Mouse (Mus musculus) MEL (cell line): ENCODE measurements around the gene Cenpi. TPM values are rescaled to one million over a fixed set of nuclear protein-coding genes. Genes with fewer than 3 reads are reported as not detected.

Source experiments
- DNase-seq: peaks from one replicate; pipeline ENCODE4 v3.0.0; 2011; ENCODE audit warnings: low read depth, low spot score
- H3K27ac ChIP-seq: 2 replicates; pipeline ENCODE4 v1.5.1; 2012; ENCODE audit warnings: low read depth, mild to moderate bottlenecking, control low read depth, low read length, moderate library complexity; ENCODE audit not compliant: control insufficient read depth
- H3K27me3 ChIP-seq, 2 experiments: fragments of 150-350 bp in 1 of 2; sonication (generic) in 1 of 2; 2 replicates each; pipeline ENCODE4 v1.6.1; 2012; ENCODE audit warnings: low read length in 2 of 2, mild to moderate bottlenecking in 2 of 2, improper control_type of control experiment in 1 of 2, moderate library complexity in 1 of 2; ENCODE audit not compliant: insufficient read depth in 2 of 2, control insufficient read depth in 1 of 2
- H3K36me3 ChIP-seq, 2 experiments: 2 replicates each; pipeline ENCODE4 v1.6.1; 2012 to 2014; ENCODE audit warnings: low read length in 2 of 2, improper control_type of control experiment in 1 of 2, inconsistent platforms in 1 of 2, mild to moderate bottlenecking in 1 of 2; ENCODE audit not compliant: insufficient read depth in 2 of 2, control insufficient read depth in 1 of 2
- H3K4me1 ChIP-seq, 2 experiments: fragments of 150-350 bp in 1 of 2; sonication (generic) in 1 of 2; 2 replicates each; pipeline ENCODE4 v1.6.1; 2012; ENCODE audit warnings: low read length in 2 of 2, improper control_type of control experiment in 1 of 2, mild to moderate bottlenecking in 1 of 2; ENCODE audit not compliant: insufficient read depth in 2 of 2, control insufficient read depth in 1 of 2
- H3K4me3 ChIP-seq, 2 experiments: fragments of 150-350 bp in 1 of 2; sonication (generic) in 1 of 2; 2 replicates each; pipeline ENCODE4 v1.5.1; 2012; ENCODE audit warnings: low read depth in 2 of 2, low read length in 2 of 2, mild to moderate bottlenecking in 2 of 2, moderate library complexity in 2 of 2, control low read depth in 1 of 2, improper control_type of control experiment in 1 of 2; ENCODE audit not compliant: control insufficient read depth in 1 of 2, insufficient read depth in 1 of 2
- H3K79me2 ChIP-seq: 2 replicates; pipeline ENCODE4 v1.6.1; 2012; ENCODE audit warnings: mild to moderate bottlenecking, low read length, moderate library complexity; ENCODE audit not compliant: control insufficient read depth, poor library complexity, insufficient read depth
- H3K9ac ChIP-seq: 2 replicates; pipeline ENCODE4 v1.6.1; 2012; ENCODE audit warnings: low read depth, mild to moderate bottlenecking, control low read depth, low read length, moderate library complexity; ENCODE audit not compliant: control insufficient read depth, poor library complexity, severe bottlenecking
- H3K9me3 ChIP-seq: fragments of 150-350 bp; sonication (generic); replicated peaks from 2 replicates; pipeline ENCODE4 v1.6.1; 2012; ENCODE audit warnings: mild to moderate bottlenecking, low read length, improper control_type of control experiment, moderate library complexity; ENCODE audit not compliant: insufficient read depth
- BHLHE40 ChIP-seq: IDR thresholded peaks from 2 replicates; pipeline ENCODE4 v1.6.1; 2012; ENCODE audit warnings: low read depth, mild to moderate bottlenecking, inconsistent platforms, low read length, improper control_type of control experiment, borderline replicate concordance
- CHD2 ChIP-seq: IDR thresholded peaks from 2 replicates; pipeline ENCODE4 v1.6.1; 2011; ENCODE audit warnings: low read length, improper control_type of control experiment
- CTCF ChIP-seq, 3 experiments: IDR thresholded peaks in 2 of 3; conservative IDR thresholded peaks in 1 of 3; 2 replicates each; pipeline ENCODE4 v1.5.1; 2011 to 2012; ENCODE audit warnings: low read length in 3 of 3, low read depth in 2 of 3, mild to moderate bottlenecking in 2 of 3, improper control_type of control experiment in 1 of 3, inconsistent platforms in 1 of 3, mixed read lengths in 1 of 3, moderate library complexity in 1 of 3; ENCODE audit not compliant: control insufficient read depth in 1 of 3, insufficient read depth in 1 of 3, poor library complexity in 1 of 3, severe bottlenecking in 1 of 3
- E2F4 ChIP-seq: IDR thresholded peaks from 2 replicates; pipeline ENCODE4 v1.6.1; 2011; ENCODE audit warnings: low read depth, low read length, improper control_type of control experiment, borderline replicate concordance
- EP300 ChIP-seq, 2 experiments: IDR thresholded peaks; 2 replicates each; pipeline ENCODE4 v1.6.1; 2011; ENCODE audit warnings: improper control_type of control experiment in 2 of 2, low read length in 2 of 2, low read depth in 1 of 2, mild to moderate bottlenecking in 1 of 2
- ETS1 ChIP-seq: IDR thresholded peaks from 2 replicates; pipeline ENCODE4 v1.6.1; 2012; ENCODE audit warnings: low read depth, mild to moderate bottlenecking, inconsistent platforms, low read length, improper control_type of control experiment, moderate library complexity
- HCFC1 ChIP-seq: IDR thresholded peaks from 2 replicates; pipeline ENCODE4 v1.6.1; 2012; ENCODE audit warnings: low read depth, mild to moderate bottlenecking, inconsistent platforms, low read length, improper control_type of control experiment, moderate library complexity
- KAT2A ChIP-seq: conservative IDR thresholded peaks from 2 replicates; pipeline ENCODE4 v1.6.1; 2012; ENCODE audit warnings: low read depth, low read length, improper control_type of control experiment, inconsistent platforms
- MAZ ChIP-seq: IDR thresholded peaks from 2 replicates; pipeline ENCODE4 v1.6.1; 2012; ENCODE audit warnings: low read depth, mild to moderate bottlenecking, inconsistent platforms, low read length, improper control_type of control experiment
- MEF2A ChIP-seq: IDR thresholded peaks from 2 replicates; pipeline ENCODE4 v1.6.1; 2014; ENCODE audit warnings: low read depth, mild to moderate bottlenecking, inconsistent platforms, low read length, improper control_type of control experiment; ENCODE audit not compliant: poor library complexity, insufficient replicate concordance, severe bottlenecking; ENCODE audit errors: extremely low read depth
- MYC ChIP-seq: IDR thresholded peaks from 2 replicates; pipeline ENCODE4 v1.6.1; 2011; ENCODE audit warnings: low read depth, mild to moderate bottlenecking, low read length, improper control_type of control experiment, moderate library complexity
- NELFE ChIP-seq: IDR thresholded peaks from 2 replicates; pipeline ENCODE4 v1.6.1; 2011; ENCODE audit warnings: low read depth, low read length, improper control_type of control experiment
- NRF1 ChIP-seq: IDR thresholded peaks from 2 replicates; pipeline ENCODE4 v1.6.1; 2014; ENCODE audit warnings: low read depth, mild to moderate bottlenecking, inconsistent platforms, low read length, improper control_type of control experiment, moderate library complexity; ENCODE audit not compliant: poor library complexity, insufficient read depth, severe bottlenecking
- POLR2AphosphoS2 ChIP-seq: IDR thresholded peaks from 2 replicates; pipeline ENCODE4 v1.6.1; 2011; ENCODE audit warnings: low read length, improper control_type of control experiment
- RCOR1 ChIP-seq: IDR thresholded peaks from 2 replicates; pipeline ENCODE4 v1.6.1; 2012; ENCODE audit warnings: low read depth, mild to moderate bottlenecking, inconsistent platforms, low read length, improper control_type of control experiment
- SMC3 ChIP-seq: IDR thresholded peaks from 2 replicates; pipeline ENCODE4 v1.6.1; 2011; ENCODE audit warnings: low read depth, low read length, improper control_type of control experiment
- TBP ChIP-seq: IDR thresholded peaks from 2 replicates; pipeline ENCODE4 v1.8.0; 2011; ENCODE audit warnings: low read depth, low read length, improper control_type of control experiment
- USF2 ChIP-seq, 2 experiments: IDR thresholded peaks; 2 replicates each; pipeline ENCODE4 v1.6.1; 2011 to 2012; ENCODE audit warnings: improper control_type of control experiment in 2 of 2, low read length in 2 of 2, borderline replicate concordance in 1 of 2, inconsistent platforms in 1 of 2, low read depth in 1 of 2, mild to moderate bottlenecking in 1 of 2; ENCODE audit not compliant: insufficient read depth in 1 of 2
- ZNF384 ChIP-seq: IDR thresholded peaks from 2 replicates; pipeline ENCODE4 v1.6.1; 2012; ENCODE audit warnings: low read depth, mild to moderate bottlenecking, inconsistent platforms, low read length, improper control_type of control experiment
- polyA plus RNA-seq, 2 experiments: library from polyadenylated mRNA; stranded (reverse) in 1 of 2; unstranded in 1 of 2; fragments of >175 nt in 1 of 2; fragments of >200 nt in 1 of 2; gene quantifications; 2 replicates each; pipeline versions ENCODE4 v1.2.1 to v1.2.4; 2012; ENCODE audit warnings: low replicate concordance in 2 of 2, low read depth in 1 of 2; ENCODE audit not compliant: insufficient read length in 2 of 2, insufficient read depth in 1 of 2, missing spikeins in 1 of 2
- total RNA-seq: library from RNA; depleted of rRNA; stranded (reverse); fragments of 300-350 nt; gene quantifications from 2 replicates; pipeline ENCODE4 v1.2.3, GENCODE M21; 2012

The Cenpi gene
- total and polyA plus RNA-seq, 3 experiments: 50.8 to 56.3 TPM; not detected in 1

GRCm38 (mm10) chrX:134285102-134285501, 22.8 kb upstream of the Cenpi start:
- H3K27me3 ChIP-seq: no peaks in the 10 kb centered on the region
- TF ChIP-seq CTCF (IDR thresholded peaks at IDR 0.05 in 2 of 3, conservative IDR thresholded peaks at IDR 0.05 in 1 of 3; ENCODE audit: control insufficient read depth in 1 of 3, insufficient read depth in 1 of 3, low read depth in 2 of 3, low read length in 3 of 3, poor library complexity in 1 of 3, severe bottlenecking in 1 of 3) (no peak), USF2 (IDR thresholded peaks at IDR 0.05; ENCODE audit: borderline replicate concordance in 1 of 2, insufficient read depth in 1 of 2, low read depth in 1 of 2, low read length in 2 of 2) (no peak), RCOR1 (no peak), NRF1 (no peak), MYC (no peak), MEF2A (no peak), E2F4 (no peak), ZNF384 (no peak), POLR2AphosphoS2 (no peak), TBP (no peak), BHLHE40 (no peak), MAZ (no peak), SMC3 (no peak), ETS1 (no peak), HCFC1 (no peak)
- no peak overlapping the region for H3K4me3 ChIP-seq
- DNase-seq: no peak
- no peaks in the 10 kb centered on the region for H3K79me2 ChIP-seq
- H3K9me3 ChIP-seq: no peaks in the 10 kb centered on the region
- H3K27ac ChIP-seq: no peak overlapping the region
- H3K36me3 ChIP-seq: peaks cover 0 to 8% of the 10 kb centered on the region in 2 experiments; a peak in 2 of 4 replicates
- no peak overlapping the region for H3K9ac ChIP-seq
- peaks cover 4 to 6% of the 10 kb centered on the region in 2 experiments; a peak in 3 of 4 replicates for H3K4me1 ChIP-seq

GRCm38 (mm10) chrX:134285791-134286190, 22.1 kb upstream of the Cenpi start:
- H3K4me1 ChIP-seq: peaks cover 1 to 2% of the 10 kb centered on the region in 2 experiments; a peak in 3 of 4 replicates
- no peaks in the 10 kb centered on the region for H3K9me3 ChIP-seq
- TF ChIP-seq CHD2 (no peak), MAZ (no peak), EP300 (IDR thresholded peaks at IDR 0.05; ENCODE audit: low read depth in 1 of 2, low read length in 2 of 2) (no peak), NRF1 (no peak), KAT2A (no peak), NELFE (no peak), TBP (no peak)
- H3K79me2 ChIP-seq: no peaks in the 10 kb centered on the region
- H3K4me3 ChIP-seq: no peak overlapping the region
- H3K27ac ChIP-seq: no peak overlapping the region
- DNase-seq: no peak
- no peak overlapping the region for H3K9ac ChIP-seq
- H3K36me3 ChIP-seq: peaks cover 0 to 3% of the 10 kb centered on the region in 2 experiments; a peak in 2 of 4 replicates
- H3K27me3 ChIP-seq: no peaks in the 10 kb centered on the region
